Mouse (Mus musculus): ENCODE results near the gene Mef2b.
A peak's percentile ranks its signal among the peaks of the same experiment; 100 is the strongest.
"Not testable (repeated sequence)": the region's sequence is repeated elsewhere in the genome, so short reads cannot be mapped to it uniquely, and the experiment has no call there.

Mef2b gene

GRCm38 (mm10) chr8:70179082-70179481 is 39.6 kb downstream of the Mef2b start:
- DNase-seq (ENCODE audit: low spot score) = no peak

GRCm38 (mm10) chr8:70181212-70181902 is 41.8 kb downstream of the Mef2b start:
- no peak for DNase-seq (ENCODE audit: low spot score)

GRCm38 (mm10) chr8:70181903-70182252 is 42.4 kb downstream of the Mef2b start:
- no peak for DNase-seq (ENCODE audit: low spot score)

GRCm38 (mm10) chr8:70183194-70183593 is 43.7 kb downstream of the Mef2b start:
- no peak for DNase-seq (ENCODE audit: low spot score)

GRCm38 (mm10) chr8:70188707-70189106 is 49.2 kb downstream of the Mef2b start:
- DNase-seq (ENCODE audit: low spot score) = no peak

- DNase-seq (ENCODE audit: low spot score) = no peak
Measured at GRCm38 (mm10) chr8:70193238-70193637, 53.7 kb downstream of the Mef2b start.

GRCm38 (mm10) chr8:70194191-70194590 is 54.7 kb downstream of the Mef2b start:
- no peak for DNase-seq (ENCODE audit: low spot score)

- DNase-seq (ENCODE audit: low spot score) = no peak
Measured at GRCm38 (mm10) chr8:70195762-70196161, 56.3 kb downstream of the Mef2b start.

GRCm38 (mm10) chr8:70197603-70198002 is 58.1 kb downstream of the Mef2b start:
- DNase-seq (ENCODE audit: low spot score) = no peak

- DNase-seq (ENCODE audit: low spot score) = no peak
Measured at GRCm38 (mm10) chr8:70200098-70200681, 60.7 kb downstream of the Mef2b start.

- DNase-seq (ENCODE audit: low spot score) = no peak
Measured at GRCm38 (mm10) chr8:70201417-70201816, 61.9 kb downstream of the Mef2b start.

GRCm38 (mm10) chr8:70203072-70203471 is 63.6 kb downstream of the Mef2b start:
- DNase-seq (ENCODE audit: low spot score) = no peak

- DNase-seq (ENCODE audit: low spot score) = no peak
Measured at GRCm38 (mm10) chr8:70204757-70205156, 65.2 kb downstream of the Mef2b start.

GRCm38 (mm10) chr8:70208130-70208529 is 68.6 kb downstream of the Mef2b start:
- no peak for DNase-seq (ENCODE audit: low spot score)

- DNase-seq (ENCODE audit: low spot score) = no peak
Measured at GRCm38 (mm10) chr8:70210538-70210937, 71.0 kb downstream of the Mef2b start.

- no peak for DNase-seq (ENCODE audit: low spot score)
Measured at GRCm38 (mm10) chr8:70211275-70211674, 71.8 kb downstream of the Mef2b start.

GRCm38 (mm10) chr8:70211726-70212111 is 72.2 kb downstream of the Mef2b start:
- DNase-seq (ENCODE audit: low spot score) = no peak

GRCm38 (mm10) chr8:70212112-70213055 is 72.9 kb downstream of the Mef2b start, which contains the start of gene Slc25a42:
Slc25a42 (minus strand) TSS chr8:70212305.
- DNase-seq (ENCODE audit: low spot score) = peak; percentile 87

GRCm38 (mm10) chr8:70214411-70214810 is 74.9 kb downstream of the Mef2b start:
- DNase-seq (ENCODE audit: low spot score) = no peak

- DNase-seq (ENCODE audit: low spot score) = no peak
Measured at GRCm38 (mm10) chr8:70215092-70215491, 75.6 kb downstream of the Mef2b start.

GRCm38 (mm10) chr8:70216161-70216560 is 76.7 kb downstream of the Mef2b start:
- DNase-seq (ENCODE audit: low spot score) = not testable (repeated sequence)

GRCm38 (mm10) chr8:70216566-70216965 is 77.1 kb downstream of the Mef2b start:
- no peak for DNase-seq (ENCODE audit: low spot score)
